Mouse (Mus musculus) midbrain, postnatal 0 days (tissue): Measurements from ENCODE around the gene Naa10. TPM values are rescaled to one million over a fixed set of nuclear protein-coding genes. Genes with fewer than 3 reads are reported as not detected.

Experiments used
- ATAC-seq: fragments of 200-750 bp; cut with Nextera tagmentation; 2 replicates; pipeline ENCODE4 v1.8.0; 2017; ENCODE audit warnings: moderate number of reproducible peaks, mild to moderate bottlenecking, moderate TSS enrichment, moderate library complexity; ENCODE audit not compliant: low FRiP score
- DNase-seq: peaks from one replicate; pipeline ENCODE4 v3.0.0-alpha.2; 2015; ENCODE audit warnings: low spot score
- H3K27ac ChIP-seq: fragments of 300-500 bp; sonication (generic); 2 replicates; pipeline ENCODE4 v1.5.1; 2014; ENCODE audit warnings: low read depth, mild to moderate bottlenecking, low read length, mixed read lengths
- H3K27me3 ChIP-seq: fragments of 300-500 bp; sonication (generic); 2 replicates; pipeline ENCODE4 v1.6.1; 2014; ENCODE audit warnings: low read length, control low read depth, mixed read lengths; ENCODE audit not compliant: insufficient read depth
- H3K36me3 ChIP-seq: fragments of 300-500 bp; sonication (generic); 2 replicates; pipeline ENCODE4 v1.6.1; 2014; ENCODE audit warnings: low read length, control low read depth, mixed read lengths; ENCODE audit not compliant: insufficient read depth
- H3K4me1 ChIP-seq: fragments of 300-500 bp; sonication (generic); 2 replicates; pipeline ENCODE4 v1.6.1; 2014; ENCODE audit warnings: mild to moderate bottlenecking, control low read depth, antibody characterized with exemption, low read length, mixed read lengths; ENCODE audit not compliant: insufficient read depth
- H3K4me2 ChIP-seq: fragments of 300-500 bp; sonication (generic); 2 replicates; pipeline ENCODE4 v1.6.1; 2014; ENCODE audit warnings: low read depth, mild to moderate bottlenecking, low read length, mixed read lengths; ENCODE audit not compliant: poor library complexity, severe bottlenecking
- H3K4me3 ChIP-seq: fragments of 300-500 bp; sonication (generic); 2 replicates; pipeline ENCODE4 v1.5.1; 2014; ENCODE audit warnings: low read depth, mild to moderate bottlenecking, low read length, moderate library complexity
- H3K9ac ChIP-seq: fragments of 300-500 bp; sonication (generic); replicated peaks from 2 replicates; pipeline ENCODE4 v1.6.1; 2014; ENCODE audit warnings: mild to moderate bottlenecking, low read length, moderate library complexity, mixed read lengths; ENCODE audit not compliant: poor library complexity, severe bottlenecking
- H3K9me3 ChIP-seq: fragments of 300-500 bp; sonication (generic); 2 replicates; pipeline ENCODE4 v1.6.1; 2016; ENCODE audit warnings: low read length, control low read depth
- CTCF ChIP-seq: IDR thresholded peaks from 2 replicates; pipeline ENCODE4 v1.5.1; 2016; ENCODE audit warnings: antibody characterized with exemption, mild to moderate bottlenecking
- WGBS: fragments of 180-500 bp; shearing (Covaris S2); extraction: QIAGEN DNeasy Blood & Tissue Kit; methylation state at CpG from one replicate; pipeline ENCODE4 v1.1.7; 2014; 5-methylcytosine and 5-hydroxymethylcytosine counted together
- polyA plus RNA-seq: library from polyadenylated mRNA; unstranded; fragments of >200 nt; fragmentation: Nextera tagmentation; extraction: Ambion mirVana; gene quantifications from 2 replicates; pipeline ENCODE4 v1.2.1, GENCODE M21; 2015
- total RNA-seq: library from RNA; depleted of rRNA; stranded (reverse); fragments of >200 nt; gene quantifications from 2 replicates; pipeline ENCODE4 v1.2.3, GENCODE M21; 2014

Gene Naa10
- total and polyA plus RNA-seq, 2 experiments from 2014 or later = 81.8 to 83.0 TPM

- no peak overlapping the region for H3K27ac ChIP-seq
- 33% methylated on average over 4 of the region's 4 CpGs for WGBS
- peak; percentile 73 for DNase-seq
- TF ChIP-seq CTCF = peak; percentile 83
- peak; percentile 47 for ATAC-seq
- no peak overlapping the region for H3K4me3 ChIP-seq
- H3K27me3 ChIP-seq = no peaks in the 10 kb centered on the region
- no peaks in the 10 kb centered on the region for H3K9me3 ChIP-seq
- no peak overlapping the region for H3K4me2 ChIP-seq
- no peaks in the 10 kb centered on the region for H3K4me1 ChIP-seq
- H3K9ac ChIP-seq = no peak overlapping the region
- H3K36me3 ChIP-seq = peaks cover 58% of the 10 kb centered on the region
Observed at GRCm38 (mm10) chrX:73948647-73949046, 26.9 kb upstream of the Naa10 start.

- no peaks in the 10 kb centered on the region for H3K4me1 ChIP-seq
- peaks cover 50% of the 10 kb centered on the region for H3K36me3 ChIP-seq
- no peak overlapping the region for H3K4me3 ChIP-seq
- ATAC-seq (no peak), DNase-seq (no peak)
- WGBS = 90% methylated on average over 6 of the region's 6 CpGs
- no peak for TF ChIP-seq CTCF
- no peaks in the 10 kb centered on the region for H3K9me3 ChIP-seq
- H3K27ac ChIP-seq = no peak overlapping the region
- H3K4me2 ChIP-seq = no peak overlapping the region
- H3K27me3 ChIP-seq = no peaks in the 10 kb centered on the region
- no peak overlapping the region for H3K9ac ChIP-seq
Observed at GRCm38 (mm10) chrX:73946896-73947295, 25.2 kb upstream of the Naa10 start.

GRCm38 (mm10) chrX:73942294-73942693 is 20.6 kb upstream of the Naa10 start:
- no peak overlapping the region for H3K4me2 ChIP-seq
- ATAC-seq (no peak), DNase-seq (no peak)
- no peak overlapping the region for H3K27ac ChIP-seq
- no peak for TF ChIP-seq CTCF
- H3K9ac ChIP-seq = no peak overlapping the region
- no peak overlapping the region for H3K4me3 ChIP-seq
- H3K4me1 ChIP-seq = no peaks in the 10 kb centered on the region
- 86% methylated on average over 2 of the region's 2 CpGs for WGBS
- H3K36me3 ChIP-seq = peaks cover 22% of the 10 kb centered on the region
- H3K27me3 ChIP-seq = no peaks in the 10 kb centered on the region
- H3K9me3 ChIP-seq = no peaks in the 10 kb centered on the region

GRCm38 (mm10) chrX:73941860-73942259 is 20.1 kb upstream of the Naa10 start:
- Histone ChIP-seq H3K36me3 (peaks cover 17% of the 10 kb centered on the region), H3K27me3 (no peaks in the 10 kb centered on the region), H3K27ac (no peak overlapping the region), H3K4me3 (no peak overlapping the region), H3K9me3 (no peaks in the 10 kb centered on the region), H3K4me1 (no peaks in the 10 kb centered on the region), H3K9ac (no peak overlapping the region), H3K4me2 (no peak overlapping the region)
- ATAC-seq (no peak), DNase-seq (no peak)
- no peak for TF ChIP-seq CTCF
- 94% methylated on average over 2 of the region's 2 CpGs for WGBS

GRCm38 (mm10) chrX:73931871-73932270 is 10.1 kb upstream of the Naa10 start:
- Histone ChIP-seq H3K4me3 (no peak overlapping the region), H3K27me3 (no peaks in the 10 kb centered on the region), H3K9ac (no peak overlapping the region), H3K4me2 (no peak overlapping the region), H3K27ac (no peak overlapping the region), H3K36me3 (no peaks in the 10 kb centered on the region), H3K9me3 (no peaks in the 10 kb centered on the region), H3K4me1 (no peaks in the 10 kb centered on the region)
- no peak for TF ChIP-seq CTCF
- WGBS = 81% methylated on average over 2 of the region's 2 CpGs
- DNase-seq = no peak
- ATAC-seq = no peak

GRCm38 (mm10) chrX:73930402-73931062 is 8.8 kb upstream of the Naa10 start, which contains the start of gene Renbp:
Renbp (minus strand) TSS chrX:73930850.
- Histone ChIP-seq H3K9ac (no peak within 1 kb of the TSS), H3K4me3 (0 out of 2 replicates have a peak within 1 kb of the TSS, but pooled peaks have one; percentile 8), H3K4me1 (no peaks in the 10 kb centered on the region), H3K9me3 (no peaks in the 10 kb centered on the region), H3K27ac (no peak within 1 kb of the TSS), H3K27me3 (no peaks in the 10 kb centered on the region), H3K4me2 (0 out of 2 replicates have a peak within 1 kb of the TSS, but pooled peaks have one; percentile 6), H3K36me3 (no peaks in the 10 kb centered on the region)
- WGBS = 49% methylated on average over 17 of the region's 17 CpGs
- DNase-seq (peak; percentile 37), ATAC-seq (peak; percentile 76)
- TF ChIP-seq CTCF = peak; percentile 17
